Mouse (Mus musculus) embryo, embryonic 10 days (tissue): ENCODE measurements around the gene Jak2.

Experiments used
- DNase-seq: peaks from one replicate; pipeline ENCODE4 v3.0.0-alpha.2; 2015; ENCODE audit warnings: low spot score

Jak2 gene

GRCm38 (mm10) chr19:29302119-29302518, 50.5 kb downstream of the Jak2 start:
- DNase-seq, result no peak

- no peak for DNase-seq
Measured at GRCm38 (mm10) chr19:29308832-29309231, 57.2 kb downstream of the Jak2 start.

- DNase-seq, result no peak
Measured at GRCm38 (mm10) chr19:29311791-29312190, 60.2 kb downstream of the Jak2 start.

- no peak for DNase-seq
Measured at GRCm38 (mm10) chr19:29312661-29313060, 61.0 kb downstream of the Jak2 start.

GRCm38 (mm10) chr19:29323416-29324049, 71.9 kb downstream of the Jak2 start:
- DNase-seq, result no peak

GRCm38 (mm10) chr19:29325053-29325851, 73.6 kb downstream of the Jak2 start, which contains the start of gene Insl6:
TSS of gene Insl6 (minus strand) at chr19:29325356.
- peak; percentile 76 for DNase-seq

- DNase-seq, result no peak
Measured at GRCm38 (mm10) chr19:29325852-29326180, 74.2 kb downstream of the Jak2 start.

- no peak for DNase-seq
Measured at GRCm38 (mm10) chr19:29326396-29326795, 74.8 kb downstream of the Jak2 start.

GRCm38 (mm10) chr19:29326822-29327552, 75.4 kb downstream of the Jak2 start:
- no peak for DNase-seq

GRCm38 (mm10) chr19:29334068-29334745, 82.6 kb downstream of the Jak2 start, which contains the start of gene Rln1:
TSS of gene Rln1 (minus strand) at chr19:29334670.
- DNase-seq, result peak; percentile 59

- no peak for DNase-seq
Measured at GRCm38 (mm10) chr19:29336624-29337023, 85.0 kb downstream of the Jak2 start.

- DNase-seq, result no peak
Measured at GRCm38 (mm10) chr19:29341029-29341428, 89.4 kb downstream of the Jak2 start.

- no peak for DNase-seq
Measured at GRCm38 (mm10) chr19:29342281-29342680, 90.7 kb downstream of the Jak2 start.

GRCm38 (mm10) chr19:29344868-29345267, 93.2 kb downstream of the Jak2 start:
- DNase-seq, result no peak

- no peak for DNase-seq
Measured at GRCm38 (mm10) chr19:29345636-29346035, 94.0 kb downstream of the Jak2 start.

- no peak for DNase-seq
Measured at GRCm38 (mm10) chr19:29350991-29351390, 99.4 kb downstream of the Jak2 start.

GRCm38 (mm10) chr19:29354895-29355877, 103.6 kb downstream of the Jak2 start:
- peak; percentile 93 for DNase-seq

- no peak for DNase-seq
Measured at GRCm38 (mm10) chr19:29356281-29356680, 104.7 kb downstream of the Jak2 start.

GRCm38 (mm10) chr19:29360251-29360650, 108.6 kb downstream of the Jak2 start:
- DNase-seq, result no peak

- peak; percentile 94 for DNase-seq
Measured at GRCm38 (mm10) chr19:29361468-29362130, 110.0 kb downstream of the Jak2 start.
